Mouse (Mus musculus) forebrain, embryonic 16.5 days (tissue): ENCODE results near the gene Pfas. TPM values are rescaled to one million over a fixed set of nuclear protein-coding genes. Genes with fewer than 3 reads are reported as not detected.
A peak's percentile ranks its signal among the peaks of the same experiment; 100 is the strongest.
"Not testable (repeated sequence)": the region's sequence is repeated elsewhere in the genome, so short reads cannot be mapped to it uniquely, and the experiment has no call there.

Source experiments
- ATAC-seq: fragments of 200-750 bp; cut with Nextera tagmentation; 2 replicates; pipeline ENCODE4 v1.8.0; 2017; ENCODE audit warnings: mild to moderate bottlenecking, moderate library complexity
- H3K27ac ChIP-seq: fragments of 300-500 bp; sonication (generic); 2 replicates; pipeline ENCODE4 v1.5.1; 2014; ENCODE audit warnings: low read length, control low read depth
- H3K27me3 ChIP-seq: fragments of 300-500 bp; sonication (generic); replicated peaks from 2 replicates; pipeline ENCODE4 v1.6.1; 2014; ENCODE audit warnings: low read length; ENCODE audit not compliant: control insufficient read depth, insufficient read depth
- H3K36me3 ChIP-seq: fragments of 300-500 bp; sonication (generic); 2 replicates; pipeline ENCODE4 v1.6.1; 2014; ENCODE audit not compliant: control insufficient read depth, insufficient read depth
- H3K4me1 ChIP-seq: fragments of 300-500 bp; sonication (generic); replicated peaks from 2 replicates; pipeline ENCODE4 v1.6.1; 2014; ENCODE audit warnings: low read length; ENCODE audit not compliant: control insufficient read depth, insufficient read depth
- H3K4me2 ChIP-seq: fragments of 300-500 bp; sonication (generic); 2 replicates; pipeline ENCODE4 v1.6.1; 2014; ENCODE audit warnings: mild to moderate bottlenecking, low read length, control low read depth
- H3K4me3 ChIP-seq: fragments of 300-500 bp; sonication (generic); replicated peaks from 2 replicates; pipeline ENCODE4 v1.5.1; 2014; ENCODE audit warnings: mild to moderate bottlenecking, low read length, control low read depth
- H3K9ac ChIP-seq: fragments of 300-500 bp; sonication (generic); replicated peaks from 2 replicates; pipeline ENCODE4 v1.6.1; 2014; ENCODE audit warnings: low read depth, low read length, control low read depth
- H3K9me3 ChIP-seq: fragments of 300-500 bp; sonication (generic); 2 replicates; pipeline ENCODE4 v1.6.1; 2016; ENCODE audit warnings: low read length; ENCODE audit not compliant: control insufficient read depth
- WGBS: fragments of 180-500 bp; shearing (Covaris S2); extraction: QIAGEN DNeasy Blood & Tissue Kit; methylation state at CpG from one replicate; pipeline ENCODE4 v1.1.7; 2014; 5-methylcytosine and 5-hydroxymethylcytosine counted together
- polyA plus RNA-seq: library from polyadenylated mRNA; unstranded; fragments of >200 nt; fragmentation: Nextera tagmentation; extraction: Ambion mirVana; gene quantifications from 2 replicates; pipeline ENCODE4 v1.2.1, GENCODE M21; 2015

Gene Pfas
- polyA plus RNA-seq, 1 experiment from 2014 or later, result 24.7 TPM

DNA sequence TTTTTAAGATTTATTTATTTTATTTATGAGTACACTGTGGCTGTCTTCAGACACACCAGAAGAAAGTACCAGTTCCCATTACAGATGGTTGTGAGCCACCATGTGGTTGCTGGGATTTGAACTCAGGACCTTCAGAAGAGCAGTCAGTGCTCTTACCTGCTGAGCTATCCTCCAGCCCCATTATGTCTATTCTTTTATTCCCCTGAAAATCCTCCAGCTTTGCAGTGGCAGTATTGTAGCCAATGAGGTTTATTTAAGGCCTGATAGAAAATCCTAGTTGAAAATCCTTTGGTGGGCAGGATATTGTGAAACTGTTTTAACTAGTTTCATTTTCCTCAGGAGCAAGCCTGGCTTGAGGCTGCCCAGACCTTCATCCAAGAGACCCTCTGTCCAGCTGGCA is 12.4 kb upstream of the Pfas start:
- Histone ChIP-seq H3K4me1 (peaks cover 10% of the 10 kb centered on the region), H3K9ac (no peak overlapping the region), H3K36me3 (peaks cover 21% of the 10 kb centered on the region), H3K27me3 (no peaks in the 10 kb centered on the region), H3K27ac (no peak overlapping the region), H3K4me2 (no peak overlapping the region), H3K9me3 (no peaks in the 10 kb centered on the region), H3K4me3 (no peak overlapping the region)
- ATAC-seq, result no peak

GRCm38 (mm10) chr11:69016755-69017154 is 8.5 kb upstream of the Pfas start:
- peak overlapping the region; percentile 70 for H3K4me3 ChIP-seq
- H3K9ac ChIP-seq, result peak overlapping the region; percentile 81
- H3K4me2 ChIP-seq, result peak overlapping the region; percentile 75
- H3K36me3 ChIP-seq, result 0 out of 2 replicates have a peak, but pooled peaks cover 2% of the 10 kb centered on the region
- H3K27me3 ChIP-seq, result no peaks in the 10 kb centered on the region
- H3K4me1 ChIP-seq, result peaks cover 16% of the 10 kb centered on the region
- no peak for ATAC-seq
- no peaks in the 10 kb centered on the region for H3K9me3 ChIP-seq
- 62% methylated on average over 3 of the region's 3 CpGs for WGBS
- H3K27ac ChIP-seq, result peak overlapping the region; percentile 90

GRCm38 (mm10) chr11:69015644-69016441 is 7.6 kb upstream of the Pfas start, which contains the start of gene Ctc1:
Ctc1 (plus strand) TSS chr11:69015911.
- Histone ChIP-seq H3K4me2 (peak within 1 kb of the TSS; percentile 75), H3K9ac (peak within 1 kb of the TSS; percentile 81), H3K4me3 (peak within 1 kb of the TSS; percentile 70), H3K36me3 (no peaks in the 10 kb centered on the region), H3K27ac (peak within 1 kb of the TSS; percentile 90), H3K27me3 (no peaks in the 10 kb centered on the region), H3K4me1 (peaks cover 22% of the 10 kb centered on the region), H3K9me3 (no peaks in the 10 kb centered on the region)
- 3% methylated on average over 38 of the region's 38 CpGs for WGBS
- ATAC-seq, result peak; percentile 96

DNA sequence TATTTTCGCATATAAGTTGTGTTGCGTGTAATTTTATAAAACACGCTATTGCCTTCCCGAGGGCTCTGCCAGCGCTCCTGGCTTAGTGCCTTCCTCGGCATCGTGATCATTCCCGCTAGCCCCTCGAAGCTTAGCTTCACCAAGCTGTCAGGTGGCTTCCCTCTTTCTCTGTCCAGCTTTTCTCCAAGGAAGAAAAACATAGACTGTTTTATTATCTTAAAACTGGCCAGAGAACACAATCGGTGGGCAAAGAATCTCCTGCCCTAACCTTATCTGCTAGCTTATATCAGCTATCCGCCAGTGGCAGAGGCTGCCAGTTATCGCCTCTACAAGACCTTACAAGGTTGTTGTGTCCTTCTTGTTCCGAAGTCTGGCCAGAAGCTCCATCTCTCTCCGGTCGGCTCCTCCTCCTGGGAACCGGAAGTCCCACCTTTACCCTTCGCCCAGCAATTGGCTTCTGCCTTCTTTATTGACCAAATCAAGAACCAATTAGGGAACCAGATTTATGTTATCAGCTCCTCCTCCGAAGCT is 3.9 kb upstream of the Pfas start:
- peak overlapping the region; percentile 91 for H3K4me2 ChIP-seq
- peak; percentile 74 for ATAC-seq
- 1% methylated on average over 18 of the region's 18 CpGs for WGBS
- H3K9me3 ChIP-seq, result no peaks in the 10 kb centered on the region
- no peaks in the 10 kb centered on the region for H3K27me3 ChIP-seq
- H3K4me1 ChIP-seq, result peaks cover 25% of the 10 kb centered on the region
- H3K9ac ChIP-seq, result peak overlapping the region; percentile 72
- H3K27ac ChIP-seq, result peak overlapping the region; percentile 94
- no peaks in the 10 kb centered on the region for H3K36me3 ChIP-seq
- peak overlapping the region; percentile 65 for H3K4me3 ChIP-seq

DNA sequence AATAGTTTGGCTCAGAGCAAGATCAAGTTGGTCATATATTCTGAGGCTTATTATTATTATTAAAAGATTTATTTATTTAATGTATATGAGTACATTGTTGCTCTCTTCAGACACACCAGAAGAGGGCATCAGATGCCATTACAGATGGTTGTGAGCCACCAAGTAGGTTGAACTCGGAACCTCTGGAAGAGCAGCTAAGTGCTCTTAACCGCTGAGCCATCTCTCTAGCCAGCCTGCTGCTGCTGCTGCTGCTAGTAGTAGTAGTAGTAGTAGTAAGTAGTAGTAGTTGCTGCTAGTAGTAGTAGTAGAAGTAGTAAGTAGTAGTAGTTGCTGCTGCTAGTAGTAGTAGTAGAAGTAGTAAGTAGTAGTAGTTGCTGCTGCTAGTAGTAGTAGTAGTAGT is 3.2 kb upstream of the Pfas start:
- not testable (repeated sequence) for H3K27me3 ChIP-seq, H3K36me3 ChIP-seq, H3K9me3 ChIP-seq, H3K27ac ChIP-seq, ATAC-seq, H3K9ac ChIP-seq
- Histone ChIP-seq H3K4me3 (peak overlapping the region; percentile 65), H3K4me2 (peak overlapping the region; percentile 91), H3K4me1 (peaks cover 18% of the 10 kb centered on the region)
- 69% methylated on average over 2 of the region's 2 CpGs for WGBS

GRCm38 (mm10) chr11:69010400-69011323 is 2.4 kb upstream of the Pfas start:
- ATAC-seq, result no peak
- Histone ChIP-seq H3K27me3 (no peaks in the 10 kb centered on the region), H3K4me1 (peaks cover 18% of the 10 kb centered on the region), H3K27ac (no peak overlapping the region), H3K9me3 (no peaks in the 10 kb centered on the region), H3K4me2 (no peak overlapping the region), H3K4me3 (no peak overlapping the region), H3K36me3 (no peaks in the 10 kb centered on the region), H3K9ac (no peak overlapping the region)
- WGBS, result 90% methylated on average over 15 of the region's 15 CpGs

GRCm38 (mm10) chr11:69009508-69009907 is 1.2 kb upstream of the Pfas start:
- H3K4me3 ChIP-seq, result no peak overlapping the region
- no peaks in the 10 kb centered on the region for H3K36me3 ChIP-seq
- no peaks in the 10 kb centered on the region for H3K27me3 ChIP-seq
- no peak overlapping the region for H3K9ac ChIP-seq
- H3K27ac ChIP-seq, result no peak overlapping the region
- no peaks in the 10 kb centered on the region for H3K9me3 ChIP-seq
- peaks cover 13% of the 10 kb centered on the region for H3K4me1 ChIP-seq
- WGBS, result 88% methylated on average over 1 of the region's 1 CpGs
- no peak for ATAC-seq
- H3K4me2 ChIP-seq, result no peak overlapping the region

GRCm38 (mm10) chr11:69006575-69006974 is 1.7 kb downstream of the Pfas start:
- H3K9ac ChIP-seq, H3K36me3 ChIP-seq, H3K9me3 ChIP-seq, H3K27me3 ChIP-seq, H3K4me2 ChIP-seq, H3K4me3 ChIP-seq, ATAC-seq, H3K27ac ChIP-seq: not testable (repeated sequence)
- peaks cover 11% of the 10 kb centered on the region for H3K4me1 ChIP-seq

DNA sequence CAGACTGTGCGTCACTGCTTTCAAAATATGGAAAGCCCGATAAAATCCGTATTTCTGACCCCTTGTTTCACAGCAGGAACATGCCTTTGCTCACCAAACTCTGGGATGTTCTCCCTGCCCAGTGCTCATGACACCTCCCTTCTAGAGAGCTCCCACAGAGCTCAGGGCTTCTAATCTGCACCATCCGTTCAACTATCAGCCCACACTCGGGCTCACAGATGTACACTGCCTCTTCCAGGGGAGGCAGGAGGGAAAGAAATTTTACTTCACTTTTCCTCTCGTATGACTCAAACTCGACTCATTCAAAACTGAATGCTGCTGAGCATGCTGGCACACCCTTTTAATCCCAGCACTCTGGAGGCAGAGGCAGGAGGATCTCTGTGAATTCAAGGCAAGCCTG is 3.1 kb downstream of the Pfas start:
- no peak for ATAC-seq
- H3K27ac ChIP-seq, result no peak overlapping the region
- no peaks in the 10 kb centered on the region for H3K27me3 ChIP-seq
- 91% methylated on average over 7 of the region's 7 CpGs for WGBS
- peaks cover 12% of the 10 kb centered on the region; the same call in 1 of the 2 replicates for H3K36me3 ChIP-seq
- H3K9me3 ChIP-seq, result no peaks in the 10 kb centered on the region
- H3K4me1 ChIP-seq, result peaks cover 6% of the 10 kb centered on the region
- no peak overlapping the region for H3K4me3 ChIP-seq
- H3K4me2 ChIP-seq, result no peak overlapping the region
- no peak overlapping the region for H3K9ac ChIP-seq
